Mouse (Mus musculus) brain, embryonic 14.5 days (tissue): ENCODE data around the gene Cd200.

ENCODE experiments used
- CTCF ChIP-seq: fragments of 200-500 bp; IDR thresholded peaks from 2 replicates; pipeline ENCODE4 v1.5.1; 2012; ENCODE audit warnings: inconsistent platforms, mild to moderate bottlenecking, moderate library complexity, borderline replicate concordance; ENCODE audit not compliant: insufficient read depth, insufficient read length; ENCODE audit errors: extremely low read depth
- POLR2A ChIP-seq: fragments of 200-500 bp; IDR thresholded peaks from 2 replicates; pipeline ENCODE4 v1.6.1; 2012; ENCODE audit warnings: mild to moderate bottlenecking, inconsistent platforms, borderline replicate concordance; ENCODE audit not compliant: poor library complexity, insufficient read depth, insufficient read length, severe bottlenecking; ENCODE audit errors: extremely low read depth

- TF ChIP-seq CTCF, result no peak
- TF ChIP-seq POLR2A, result no peak
These were observed 18.8 kb upstream of the Cd200 start for GRCm38 (mm10) chr16:45427651-45428050.
